Mouse (Mus musculus): ENCODE measurements around the gene Pcsk5. TPM values are rescaled to one million over a fixed set of nuclear protein-coding genes. Genes with fewer than 3 reads are reported as not detected.

The Pcsk5 gene
- total RNA-seq, 4 experiments from 2014 or later, result 11.2 to 11.5 (median 11.4) TPM

DNA sequence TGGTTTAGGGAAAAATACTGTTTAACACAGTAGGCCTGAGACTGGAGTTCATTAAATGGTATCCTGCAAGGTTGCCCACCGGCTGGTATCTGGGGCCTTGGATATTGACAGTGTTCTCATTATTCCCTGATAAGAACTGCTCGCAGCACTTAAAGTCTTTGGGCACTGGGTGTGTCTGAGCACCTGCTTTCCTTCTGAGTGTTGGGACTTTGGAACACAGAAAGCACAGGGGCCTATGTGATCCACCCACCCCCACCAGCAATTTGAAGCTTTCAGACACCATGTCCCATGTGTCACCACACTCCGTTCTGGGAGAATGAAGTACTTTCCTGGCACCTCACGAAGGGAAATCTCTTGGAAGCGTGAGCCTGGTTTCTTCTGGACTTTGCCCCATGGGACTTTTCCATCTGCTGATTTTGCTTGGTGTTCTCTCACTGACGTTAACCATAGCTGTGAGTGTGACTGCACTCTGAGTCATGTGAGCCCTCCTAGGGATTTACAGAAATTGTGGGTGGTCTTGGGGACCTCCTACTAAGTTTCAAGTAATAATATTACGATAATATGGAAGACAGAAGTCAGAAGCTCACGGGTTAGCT, 92.9 kb downstream of the Pcsk5 start:
- DNase-seq (ENCODE audit: low spot score in 2 of 2), result no peak

DNA sequence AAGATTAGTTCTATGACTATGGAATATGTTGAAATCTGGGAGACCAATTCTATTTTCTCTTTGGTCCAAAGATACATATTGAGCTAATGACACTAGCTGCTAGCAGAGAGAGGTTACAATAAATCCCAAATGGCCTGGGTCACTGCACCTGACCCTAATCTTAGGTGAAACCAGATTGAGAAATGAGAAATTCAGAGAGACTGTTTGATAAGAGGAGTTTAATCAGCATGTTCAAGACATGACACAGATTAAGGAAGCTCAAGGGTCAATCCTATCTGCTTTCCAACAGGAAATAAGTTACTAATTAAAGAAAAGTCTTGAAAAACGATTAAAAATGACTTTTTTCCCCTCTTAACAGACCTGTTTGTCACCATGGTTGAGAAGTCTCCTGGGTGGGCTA, 96.0 kb downstream of the Pcsk5 start:
- no peak for DNase-seq (ENCODE audit: low spot score in 2 of 2)

DNA sequence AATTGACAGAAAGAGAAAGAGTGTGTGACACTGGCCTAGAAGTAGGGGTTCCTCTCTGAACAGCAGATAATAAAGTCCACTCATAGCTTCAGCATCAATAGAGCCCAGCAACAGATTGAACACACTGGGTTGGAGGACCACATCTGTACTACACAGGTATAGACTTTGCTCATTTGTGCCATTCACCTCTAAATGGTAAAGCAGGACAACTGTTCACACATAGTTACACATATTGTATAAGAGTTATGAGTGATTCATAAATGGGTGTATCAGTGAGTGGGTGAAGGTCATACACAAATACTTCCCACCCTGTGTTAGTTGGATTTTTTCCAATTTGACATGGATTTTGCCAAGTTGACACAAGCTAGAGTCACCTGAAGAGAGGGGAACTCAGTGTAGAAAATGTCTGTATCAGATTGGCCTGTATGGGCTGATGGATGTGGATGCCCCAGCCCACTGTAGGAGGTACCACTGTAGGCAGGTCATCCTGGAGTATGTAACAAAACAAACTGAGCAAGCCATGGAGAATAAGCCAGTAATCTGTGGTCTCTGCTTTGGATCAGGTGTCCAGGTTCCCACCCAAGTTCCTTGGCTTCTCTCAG, 104.7 kb downstream of the Pcsk5 start:
- no peak for DNase-seq (ENCODE audit: low spot score in 2 of 2)

DNA sequence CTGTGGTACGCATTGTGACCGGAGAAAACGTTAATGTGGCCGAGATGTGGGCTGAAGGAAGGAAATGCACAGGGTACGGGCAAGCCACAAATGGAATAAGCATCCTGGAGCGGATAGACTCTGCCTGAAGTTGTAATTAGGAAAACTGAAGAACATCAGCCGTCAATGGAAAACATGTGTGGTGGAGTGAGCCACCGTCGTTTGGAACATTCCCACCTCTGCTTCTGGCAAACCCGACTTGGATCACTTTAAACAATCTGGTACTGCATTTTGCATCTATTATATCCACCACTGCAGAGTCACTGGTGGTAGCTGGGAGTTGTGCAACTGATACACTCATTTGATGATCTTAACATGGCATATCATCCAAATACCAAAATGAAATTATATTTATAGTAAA, 120.4 kb downstream of the Pcsk5 start:
- DNase-seq (ENCODE audit: low spot score in 2 of 2), result no peak

DNA sequence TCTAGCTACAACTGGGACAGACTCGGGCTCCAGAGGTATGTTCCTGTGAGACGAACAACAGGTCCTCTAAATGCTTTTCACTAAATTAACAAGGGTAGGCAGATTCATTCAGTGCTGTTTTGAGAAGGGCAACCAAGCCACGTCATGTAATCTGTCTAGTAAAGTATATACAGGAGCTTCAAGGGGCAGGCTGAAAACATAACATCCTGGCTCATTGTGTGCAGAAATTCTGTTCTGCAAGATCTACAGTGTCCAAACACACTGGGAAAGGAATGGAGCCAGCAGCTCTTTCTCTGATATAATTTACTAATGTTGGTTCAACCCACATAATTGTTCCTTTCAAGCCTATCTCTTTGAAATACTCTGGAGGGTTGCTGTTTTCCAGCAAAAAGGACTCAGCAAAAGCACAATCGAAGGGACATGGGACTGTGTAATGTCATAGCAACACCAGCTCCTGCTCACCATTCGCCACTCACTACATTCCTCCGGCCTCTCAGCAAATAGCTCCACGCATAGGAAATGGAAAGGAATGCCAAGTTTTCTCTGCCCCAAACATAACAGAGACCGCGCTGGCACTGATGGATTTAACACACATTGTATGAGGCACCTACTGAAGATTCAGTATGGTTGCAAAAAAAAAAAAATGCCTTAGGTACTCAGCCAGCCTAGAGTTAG, 122.0 kb downstream of the Pcsk5 start:
- no peak for DNase-seq (ENCODE audit: low spot score in 2 of 2)

DNA sequence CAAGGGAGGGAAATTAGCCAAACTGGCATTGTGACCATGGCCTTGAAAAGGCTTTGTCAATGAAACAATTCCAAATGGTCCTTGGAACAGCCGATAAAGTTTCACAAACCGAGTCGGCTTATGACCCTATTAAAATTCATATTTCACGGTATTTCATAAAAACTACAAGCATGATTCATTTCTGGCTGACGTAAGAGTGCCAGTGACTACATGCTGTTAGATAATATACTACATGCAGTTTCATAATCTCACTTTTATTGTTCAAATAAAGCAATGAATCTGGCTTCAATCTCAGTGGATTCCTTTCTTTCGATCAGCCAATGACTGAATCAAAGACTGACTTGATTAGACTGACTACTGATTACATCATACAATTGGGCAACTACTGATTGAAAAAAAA, 145.8 kb downstream of the Pcsk5 start:
- no peak for DNase-seq (ENCODE audit: low spot score in 2 of 2)

DNA sequence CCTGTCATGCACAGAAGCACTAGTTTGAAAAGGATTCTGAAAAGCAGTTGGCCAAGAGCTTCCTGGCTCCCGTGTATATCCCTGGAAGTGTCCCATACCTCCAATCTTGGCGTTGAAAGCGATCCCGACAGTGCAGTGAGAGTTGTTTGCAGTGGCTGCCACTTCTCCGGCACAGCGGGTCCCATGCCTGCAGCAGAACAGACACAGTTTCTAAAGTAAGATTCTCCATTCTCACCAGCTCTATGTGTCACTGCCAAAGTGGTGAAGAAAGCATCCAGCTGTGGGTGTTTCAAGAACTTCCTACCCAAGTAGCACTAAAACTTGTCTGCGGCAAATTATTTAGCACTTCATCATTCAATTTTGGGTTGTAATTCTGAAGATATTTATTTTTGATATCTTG, 159.1 kb downstream of the Pcsk5 start:
- DNase-seq (ENCODE audit: low spot score in 2 of 2), result peak in 1 of 2 experiments; percentile 15

DNA sequence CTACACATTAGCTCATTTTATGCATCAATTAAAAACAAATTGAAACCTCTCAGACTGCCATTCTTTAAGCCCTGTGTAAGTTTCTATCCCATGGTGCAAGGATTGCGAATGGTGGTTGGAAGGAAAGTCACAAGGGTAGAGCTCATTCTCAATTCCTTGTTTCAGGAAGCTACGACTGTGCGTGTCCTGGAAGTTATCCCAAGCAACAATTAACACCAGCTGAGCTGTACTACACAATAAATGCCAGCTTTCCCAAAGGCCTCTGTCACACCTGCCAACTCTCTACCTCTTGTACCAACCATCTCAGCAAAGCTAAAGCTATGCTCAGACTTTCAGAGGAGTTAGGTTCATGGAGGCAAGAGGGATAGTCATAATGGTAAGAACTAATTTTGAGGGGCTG, 174.8 kb downstream of the Pcsk5 start:
- no peak for DNase-seq (ENCODE audit: low spot score in 2 of 2)

DNA sequence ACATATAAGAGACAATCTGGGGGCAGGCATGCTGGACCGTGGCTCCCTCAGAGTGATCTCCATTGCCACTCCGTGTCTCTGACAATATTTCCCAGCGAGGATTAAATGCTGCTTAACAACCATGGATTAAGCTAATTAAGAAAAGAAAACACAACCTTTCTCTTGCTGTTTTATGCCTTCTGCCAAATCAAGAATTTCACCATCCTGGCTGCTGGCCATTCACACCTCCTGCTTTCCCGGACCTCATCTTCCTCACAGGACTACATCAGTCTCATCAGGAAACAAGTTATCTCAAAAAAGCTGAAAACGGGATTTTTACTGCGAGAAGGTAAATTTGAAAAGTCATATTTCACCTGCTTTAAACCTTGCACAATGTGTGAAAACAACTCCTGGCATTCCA, 175.2 kb downstream of the Pcsk5 start:
- no peak for DNase-seq (ENCODE audit: low spot score in 2 of 2)

DNA sequence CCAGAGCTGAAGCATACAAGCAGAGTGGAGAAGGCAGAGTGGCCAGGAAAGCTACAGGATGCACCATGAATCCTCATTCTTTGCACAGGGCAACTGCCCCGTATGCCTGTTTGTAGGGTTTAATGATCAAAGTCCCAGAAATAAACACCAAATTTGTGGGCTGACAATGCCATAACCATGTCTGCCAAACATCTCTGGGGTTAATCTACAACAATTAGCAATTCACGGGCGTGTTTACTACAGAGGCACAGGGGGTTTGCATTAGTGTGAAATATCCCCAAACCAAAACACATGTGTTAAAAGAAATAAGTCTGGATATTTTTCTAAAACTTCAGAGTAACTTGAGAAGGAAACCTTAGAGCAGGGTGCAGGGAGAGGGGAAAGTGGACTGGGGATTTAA, 178.1 kb downstream of the Pcsk5 start:
- no peak for DNase-seq (ENCODE audit: low spot score in 2 of 2)

DNA sequence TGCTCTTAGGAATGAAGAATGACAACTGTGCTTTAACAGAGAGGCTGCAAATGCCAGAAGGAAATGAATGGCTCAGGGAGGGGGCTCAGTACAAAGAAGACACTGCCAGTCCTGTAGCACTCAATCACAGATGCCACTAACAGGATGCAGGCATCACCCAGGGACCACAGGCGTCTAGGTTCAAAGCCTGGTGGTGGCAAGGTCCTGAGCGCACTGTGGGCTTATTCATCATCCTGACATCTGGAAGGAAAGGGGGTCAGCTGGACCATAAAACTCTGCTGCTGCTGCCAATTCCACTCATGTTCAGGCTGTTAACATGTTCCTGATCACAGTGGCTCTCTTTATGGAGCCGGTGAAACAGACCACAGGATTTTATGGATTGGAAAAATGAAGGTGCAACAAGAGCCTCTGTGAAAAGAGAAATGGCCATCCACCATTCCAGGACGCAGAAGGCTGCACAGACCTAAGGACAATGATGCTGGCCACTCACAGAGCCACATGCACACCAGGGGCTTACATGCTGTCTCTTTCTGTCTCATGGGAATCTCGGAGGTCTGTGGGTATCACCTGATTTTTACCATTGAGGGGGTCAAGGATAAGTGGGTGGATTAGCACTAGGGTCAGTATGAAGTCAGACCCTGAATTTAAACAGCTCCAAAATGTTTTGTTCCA, 186.5 kb downstream of the Pcsk5 start:
- DNase-seq (ENCODE audit: low spot score in 2 of 2), result no peak

DNA sequence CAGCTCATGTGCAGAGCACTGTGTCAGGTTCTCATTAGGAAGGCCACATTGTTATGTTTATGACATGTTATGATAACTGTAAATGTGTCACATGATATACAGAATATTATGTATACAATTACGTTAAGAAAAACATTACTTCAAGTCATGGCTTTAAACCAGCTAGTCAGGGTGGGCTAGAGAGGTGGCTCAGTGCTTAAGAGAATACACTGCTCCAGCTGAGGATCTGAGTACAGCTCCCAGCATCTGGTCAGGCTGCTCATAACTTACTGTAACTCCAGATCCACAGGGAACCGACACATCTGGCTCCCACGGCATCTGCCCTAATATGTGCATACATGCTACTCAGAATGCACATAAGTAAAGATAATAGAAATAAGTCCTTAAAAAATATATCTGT, 187.5 kb downstream of the Pcsk5 start:
- no peak for DNase-seq (ENCODE audit: low spot score in 2 of 2)

DNA sequence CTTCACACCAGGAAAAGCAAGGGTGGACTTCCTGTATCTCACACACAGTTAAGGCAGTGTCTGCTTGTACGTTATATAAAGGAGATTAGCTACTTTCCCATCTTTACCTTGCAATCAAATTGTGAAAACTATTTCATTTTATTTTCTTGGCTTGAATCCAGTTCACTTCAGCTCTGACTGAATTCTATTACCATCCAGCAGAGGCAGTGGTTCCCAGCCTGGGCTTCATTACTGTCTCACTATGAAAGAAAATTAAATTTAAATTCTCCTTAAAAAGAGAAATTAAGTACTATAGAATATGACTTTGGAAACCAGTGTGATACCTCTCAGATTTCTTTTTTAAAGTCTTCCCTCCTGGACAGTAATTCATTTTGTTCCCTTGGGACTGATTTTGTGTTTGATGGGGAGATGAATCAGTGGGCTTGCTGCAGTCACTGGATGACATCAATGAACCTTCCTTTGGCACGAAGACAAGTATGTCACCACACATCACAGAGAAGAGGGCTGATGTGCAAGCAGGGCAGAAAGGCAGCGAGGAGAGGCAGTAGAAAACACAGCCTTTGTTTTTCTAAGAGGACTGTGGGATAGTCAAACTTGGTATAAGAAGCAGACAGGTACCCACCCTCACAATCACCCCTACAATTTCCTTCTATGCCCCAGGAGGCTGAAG, 194.2 kb downstream of the Pcsk5 start:
- no peak for DNase-seq (ENCODE audit: low spot score in 2 of 2)

DNA sequence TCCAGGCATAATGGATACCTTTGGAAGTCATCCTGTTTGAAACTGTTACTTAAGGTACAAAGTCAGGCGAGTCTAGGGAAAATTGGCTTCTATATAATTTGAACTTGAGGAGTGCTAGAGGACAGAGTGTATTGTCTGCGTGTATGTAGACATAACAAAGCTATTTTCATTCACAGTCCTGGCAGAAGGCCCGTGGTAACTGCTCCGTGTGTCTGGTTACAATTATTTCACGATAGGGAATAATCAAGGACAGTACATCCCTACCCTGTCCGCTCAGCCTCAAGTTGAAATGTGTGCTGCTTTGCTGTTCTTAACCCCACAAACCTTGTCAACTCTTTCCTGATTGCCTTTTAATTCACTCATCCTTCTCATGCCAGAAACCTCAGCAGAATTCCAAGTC, 201.4 kb downstream of the Pcsk5 start:
- no peak for DNase-seq (ENCODE audit: low spot score in 2 of 2)

DNA sequence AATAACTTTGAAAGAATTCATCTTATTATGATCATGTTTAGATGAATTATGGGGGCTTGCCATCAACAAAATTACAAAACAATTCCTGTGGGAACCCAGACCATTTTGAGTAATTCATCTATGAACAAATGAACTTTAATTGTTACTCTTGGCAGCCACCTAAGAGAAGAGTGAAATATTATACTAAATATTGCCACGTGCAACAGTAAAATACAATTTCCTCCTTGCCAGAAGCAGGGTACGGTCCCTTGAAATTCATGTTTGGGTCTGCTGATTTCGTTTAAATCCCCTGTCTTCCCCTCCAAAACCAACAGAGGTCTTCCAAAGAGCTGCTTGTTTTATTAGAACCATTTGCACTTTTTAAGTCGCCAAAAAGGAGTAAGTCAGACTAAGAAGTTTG, 221.8 kb downstream of the Pcsk5 start:
- DNase-seq (ENCODE audit: low spot score in 2 of 2), result no peak

DNA sequence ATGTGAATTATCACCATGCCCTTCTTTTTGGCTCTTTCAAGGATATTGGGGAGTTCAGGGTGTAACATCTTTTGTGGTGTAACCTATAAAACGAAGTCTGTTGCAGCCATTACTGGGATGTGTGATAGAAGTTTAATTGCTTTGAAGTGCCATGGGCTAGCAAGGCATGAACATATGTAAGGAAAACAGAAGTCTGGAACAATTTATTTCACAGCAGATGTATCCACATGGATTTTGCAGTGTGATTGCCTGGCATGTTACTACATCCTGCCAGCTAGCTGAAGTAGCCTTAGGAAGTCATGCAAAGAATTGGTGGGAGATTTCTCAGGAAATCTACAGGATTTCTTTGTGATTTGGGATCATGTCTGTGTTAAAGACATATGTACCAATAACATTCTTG, 230.9 kb downstream of the Pcsk5 start:
- DNase-seq (ENCODE audit: low spot score in 2 of 2), result no peak

DNA sequence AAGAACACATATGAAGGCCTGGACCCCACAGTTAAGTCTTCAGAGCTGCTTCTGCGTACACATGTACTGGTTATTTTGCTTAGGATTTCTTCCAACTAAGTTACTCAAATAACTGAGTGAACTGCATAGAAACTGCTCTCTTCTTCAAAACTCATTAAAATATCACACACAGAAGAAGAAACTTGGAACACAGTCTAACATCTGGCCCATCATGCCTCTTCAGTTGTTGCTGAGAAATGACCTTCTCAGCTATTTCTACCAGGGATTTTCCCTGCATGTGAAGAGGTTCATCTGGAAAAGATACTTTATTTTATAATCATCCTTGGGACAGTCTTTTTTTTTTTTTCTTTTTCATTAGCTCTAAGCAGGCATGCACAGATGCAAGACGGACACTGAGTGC, 231.3 kb downstream of the Pcsk5 start:
- DNase-seq (ENCODE audit: low spot score in 2 of 2), result no peak

DNA sequence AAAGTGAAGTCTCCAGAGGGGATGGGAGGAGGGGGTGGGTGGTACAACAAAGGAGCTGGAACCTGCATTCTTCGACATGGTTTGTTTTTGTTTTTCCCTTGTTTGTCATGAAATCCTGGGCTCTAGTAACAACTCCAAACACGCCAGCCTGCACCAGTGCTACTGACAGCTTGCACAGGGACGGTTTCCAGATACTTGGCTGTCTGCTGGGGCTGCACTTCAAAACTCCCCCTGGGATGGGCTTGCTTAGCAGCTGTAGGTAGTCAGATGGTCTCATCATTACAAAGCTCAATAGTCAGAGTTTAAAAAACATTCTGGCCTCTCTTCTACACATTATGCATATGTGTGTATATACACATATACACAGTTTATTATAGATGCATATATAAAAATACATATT, 234.1 kb downstream of the Pcsk5 start:
- DNase-seq (ENCODE audit: low spot score in 2 of 2), result no peak

DNA sequence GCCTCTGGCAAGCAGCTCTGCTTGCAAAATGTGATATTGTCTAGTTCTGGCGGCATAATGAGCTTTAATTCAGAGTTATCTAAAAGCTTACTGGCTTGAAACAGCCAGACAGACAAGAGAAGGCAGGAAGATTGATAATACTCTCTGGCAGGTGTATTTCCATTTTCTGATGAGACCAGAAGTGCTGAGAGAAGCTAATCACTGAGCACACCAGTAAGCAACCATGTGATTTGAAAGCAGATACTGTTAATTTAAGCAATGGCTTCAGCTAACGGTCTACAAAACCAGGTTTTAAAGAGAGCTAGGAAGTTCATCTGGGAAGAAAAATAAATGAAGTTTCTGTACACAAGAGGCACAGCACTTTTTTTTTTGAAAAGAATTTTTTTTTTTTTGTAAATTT, 237.1 kb downstream of the Pcsk5 start:
- DNase-seq (ENCODE audit: low spot score in 2 of 2), result no peak

DNA sequence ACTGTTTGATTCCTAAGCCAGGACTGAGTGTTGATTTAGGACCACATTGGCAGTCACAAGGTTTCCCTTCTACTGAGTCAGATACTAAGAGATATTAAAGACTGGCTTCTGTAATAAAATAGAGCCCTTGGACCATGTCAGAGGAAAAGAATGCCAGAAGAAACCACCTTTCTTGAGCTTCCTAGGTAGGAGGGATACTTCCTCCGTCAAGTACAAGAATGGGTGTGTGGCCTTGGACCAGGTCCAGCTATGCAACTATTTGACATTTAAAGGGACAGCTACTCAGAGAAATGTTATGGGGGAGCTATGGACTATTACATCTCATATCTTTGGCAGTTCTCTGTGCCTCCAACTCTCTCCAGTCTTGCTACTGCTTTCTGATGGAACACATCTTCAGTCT, 244.6 kb downstream of the Pcsk5 start:
- DNase-seq (ENCODE audit: low spot score in 2 of 2), result no peak

DNA sequence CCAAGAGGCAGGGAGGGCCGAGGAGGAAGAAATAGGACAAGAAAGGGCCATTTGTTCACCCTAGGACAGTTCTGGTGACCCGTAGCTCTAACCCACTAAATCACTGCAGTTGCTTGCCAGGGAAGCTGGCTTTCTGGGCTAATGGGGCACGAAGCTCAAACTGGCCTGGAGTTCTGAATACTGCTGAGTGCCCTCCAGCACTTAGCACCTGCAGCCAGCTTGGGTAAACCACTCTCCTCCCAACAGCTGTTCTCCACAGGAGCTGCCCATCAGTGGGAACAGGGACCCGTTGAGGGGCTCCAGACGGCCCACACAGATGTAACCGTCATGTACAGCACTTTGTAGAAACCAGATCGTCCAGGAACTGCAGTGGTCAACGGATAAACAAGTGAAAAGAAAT, 246.1 kb downstream of the Pcsk5 start:
- DNase-seq (ENCODE audit: low spot score in 2 of 2), result no peak

DNA sequence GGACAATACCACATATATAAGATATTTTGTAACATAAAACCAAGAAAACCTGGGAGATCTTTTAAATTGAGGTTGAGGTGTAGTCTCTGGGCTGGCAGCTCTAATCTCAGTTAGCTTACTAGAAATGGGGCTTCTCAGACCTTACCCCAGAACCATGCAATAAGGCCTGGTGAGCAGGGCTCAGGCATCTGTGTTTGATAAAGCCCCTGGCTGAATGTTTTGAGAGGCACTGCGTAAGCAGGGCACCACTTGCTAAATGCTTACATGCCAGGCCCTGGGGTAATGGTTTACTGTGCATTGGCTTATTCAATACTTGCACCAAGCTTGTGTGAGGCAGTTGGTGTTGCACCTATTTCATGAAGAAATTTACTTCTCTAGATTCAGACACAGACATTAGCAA, 247.1 kb downstream of the Pcsk5 start:
- no peak for DNase-seq (ENCODE audit: low spot score in 2 of 2)
